Mouse (Mus musculus) urinary bladder, postnatal 10 days (tissue): ENCODE data around the gene Rbpj.
A peak's percentile ranks its signal among the peaks of the same experiment; 100 is the strongest.

Experiments
- DNase-seq: peaks from one replicate; pipeline ENCODE4 v3.0.0; 2022; ENCODE audit warnings: low spot score

Gene Rbpj

DNA sequence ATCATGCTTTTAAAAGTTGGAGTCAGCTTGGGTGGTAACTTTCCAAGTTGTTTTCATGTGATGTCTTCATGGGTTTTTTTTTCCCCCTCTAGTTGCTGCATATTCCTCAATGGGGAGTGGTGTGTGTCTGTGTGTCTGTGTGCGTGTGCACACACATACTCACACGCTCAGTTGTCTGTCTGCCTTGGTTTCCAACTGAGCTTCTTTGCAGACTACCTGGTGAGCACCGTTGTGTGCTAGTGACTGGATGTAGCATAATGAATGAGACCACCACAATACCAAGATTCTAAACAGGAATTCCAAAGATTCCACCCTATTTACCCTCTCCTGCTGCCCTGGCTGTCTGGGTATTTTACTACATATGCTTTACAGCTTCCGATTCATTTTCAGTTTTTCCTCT, 86.0 kb downstream of the Rbpj start:
- no peak for DNase-seq

DNA sequence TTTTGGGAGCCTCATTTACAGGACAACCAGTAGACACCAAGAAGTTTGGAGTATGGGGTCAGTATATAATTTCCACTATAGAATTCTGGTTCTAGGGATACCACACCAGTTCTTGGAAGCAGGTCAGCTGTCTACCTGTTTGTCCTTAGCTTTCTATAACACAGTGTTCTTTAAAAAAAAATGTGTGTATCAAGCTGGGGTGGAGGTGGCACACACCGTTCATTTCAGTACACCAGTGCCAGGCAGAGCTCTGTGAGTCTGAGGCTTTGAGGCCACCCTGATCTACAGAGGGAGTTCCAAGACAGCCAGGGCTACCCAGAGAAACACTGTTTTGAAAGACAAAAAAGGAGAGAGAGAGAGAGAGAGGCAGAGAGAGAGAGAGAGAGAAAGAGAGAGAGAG, 87.3 kb downstream of the Rbpj start:
- no peak for DNase-seq

DNA sequence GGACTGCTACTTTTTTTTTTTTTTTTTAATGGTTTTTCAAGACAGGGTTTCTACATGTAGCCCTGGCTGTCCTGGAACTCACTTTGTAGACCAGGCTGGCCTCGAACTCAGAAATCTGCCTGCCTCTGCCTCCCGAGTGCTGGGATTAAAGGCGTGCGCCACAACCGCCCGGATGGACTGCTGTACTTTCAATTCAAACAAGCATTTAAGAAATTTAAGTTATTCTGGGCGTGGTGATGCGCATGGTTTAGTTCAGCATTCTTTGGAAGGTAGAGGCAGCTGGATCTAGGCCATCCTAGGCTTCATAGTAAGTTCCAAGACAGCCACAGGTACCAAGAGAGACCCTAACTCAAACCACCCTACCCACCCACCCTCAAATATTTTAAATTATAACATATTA, 88.2 kb downstream of the Rbpj start:
- DNase-seq: no peak

DNA sequence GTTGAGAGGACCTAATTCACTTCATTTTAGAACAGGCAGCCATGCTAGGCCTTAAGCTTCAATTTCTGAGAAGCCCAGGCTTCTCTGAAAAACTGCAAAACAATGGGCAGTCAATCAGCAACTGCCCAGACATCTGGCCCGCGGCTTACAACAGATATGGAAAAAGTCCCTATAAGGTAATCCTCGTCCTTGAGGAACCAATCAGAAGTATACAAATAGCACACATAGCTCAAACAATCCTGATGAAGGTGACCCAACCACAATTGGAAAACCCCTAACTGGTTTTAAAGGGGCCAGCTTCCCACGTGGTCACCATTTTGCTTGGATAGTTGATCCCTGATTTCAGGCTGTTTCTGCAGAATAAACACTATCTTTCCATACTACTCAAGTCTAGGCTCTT, 89.0 kb downstream of the Rbpj start:
- DNase-seq: no peak

DNA sequence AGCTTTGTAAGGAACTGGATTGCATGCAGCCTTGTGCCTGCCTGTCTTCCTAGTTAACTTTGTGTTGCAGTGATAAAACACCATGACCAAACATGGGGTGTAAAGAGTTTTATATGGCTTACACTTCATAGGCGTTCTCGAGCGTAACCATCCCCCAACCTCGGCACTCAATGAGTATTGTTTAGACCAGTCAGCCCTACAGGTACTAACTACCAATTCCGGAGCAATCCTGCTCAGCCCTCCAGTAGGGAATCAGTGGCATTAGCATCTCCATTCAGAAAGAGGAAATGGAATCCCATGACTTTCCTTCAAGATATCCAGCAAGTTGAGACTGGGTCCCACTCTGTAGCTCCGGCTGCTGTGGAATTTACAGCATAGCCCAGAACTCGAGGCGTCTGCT, 89.5 kb downstream of the Rbpj start:
- no peak for DNase-seq

DNA sequence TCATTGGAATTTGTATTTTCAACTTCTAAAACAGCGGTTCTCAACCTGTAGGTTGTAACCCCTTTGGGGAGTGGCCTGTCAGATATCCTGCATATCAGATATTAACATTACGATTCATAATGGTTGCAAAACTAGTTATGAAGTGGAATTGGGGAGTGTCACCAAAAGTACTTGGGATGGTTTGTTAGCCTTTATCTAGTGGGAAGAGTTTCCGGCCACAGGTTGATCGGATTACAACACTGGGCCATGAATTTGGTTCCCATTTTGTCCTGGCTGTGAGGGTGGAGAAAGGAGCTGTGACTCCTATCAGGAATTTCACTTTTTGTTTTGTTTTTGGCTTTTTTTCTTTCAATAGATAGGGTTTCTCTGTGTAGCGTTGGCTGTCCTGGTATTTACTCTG, 90.0 kb downstream of the Rbpj start:
- DNase-seq: no peak

DNA sequence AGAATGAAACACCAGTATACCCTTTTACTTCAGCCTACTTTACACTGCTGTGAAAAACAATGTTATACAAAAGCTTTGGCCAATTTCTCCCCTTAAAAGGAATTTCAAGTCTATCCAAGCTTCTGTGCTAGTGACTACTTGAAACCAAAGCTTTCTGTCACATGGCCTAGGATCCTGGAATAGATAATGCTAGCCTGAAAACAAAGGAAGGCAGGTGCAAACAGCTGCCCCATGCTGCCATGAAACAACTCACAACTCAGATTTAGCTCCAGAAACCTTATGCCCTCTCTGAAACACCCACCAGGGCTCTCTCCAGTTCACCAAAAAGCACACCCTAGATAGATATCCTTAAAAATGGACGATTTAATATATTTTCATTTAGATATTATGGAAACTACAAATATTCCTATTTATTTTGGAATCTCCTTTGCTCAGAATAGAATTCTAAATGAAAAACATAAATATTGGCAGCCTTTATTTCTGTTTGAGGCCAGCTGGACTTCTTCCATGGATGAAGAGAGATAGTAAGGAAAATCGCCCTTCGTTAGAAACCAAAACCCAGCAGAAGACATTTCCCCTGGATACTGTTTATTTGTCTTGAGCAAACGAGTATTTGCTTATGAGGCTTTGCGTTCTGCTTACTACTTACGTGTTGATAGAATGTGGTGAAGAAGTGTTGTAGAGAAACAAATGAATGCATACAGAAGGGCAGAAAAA, 91.8 kb downstream of the Rbpj start:
- no peak for DNase-seq

DNA sequence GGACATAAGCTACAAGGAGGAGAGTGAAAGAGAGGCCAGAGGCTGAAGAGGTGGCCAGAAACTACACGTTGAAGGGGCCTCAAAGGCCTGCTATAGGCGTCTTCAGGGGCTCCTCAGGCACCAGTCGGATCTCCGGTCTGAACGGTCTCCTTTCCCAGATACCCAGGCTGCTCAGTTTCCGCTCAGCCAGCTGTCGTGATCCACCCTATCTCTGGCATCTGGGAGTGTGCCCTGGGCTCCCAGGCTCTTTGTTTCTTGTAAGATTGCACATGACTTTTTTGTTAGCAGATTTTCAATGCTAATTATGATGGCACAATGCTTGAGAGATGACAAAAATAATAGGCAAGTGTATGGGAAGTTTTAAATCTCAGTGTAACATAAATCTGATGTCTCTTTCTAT, 95.2 kb downstream of the Rbpj start:
- no peak for DNase-seq

DNA sequence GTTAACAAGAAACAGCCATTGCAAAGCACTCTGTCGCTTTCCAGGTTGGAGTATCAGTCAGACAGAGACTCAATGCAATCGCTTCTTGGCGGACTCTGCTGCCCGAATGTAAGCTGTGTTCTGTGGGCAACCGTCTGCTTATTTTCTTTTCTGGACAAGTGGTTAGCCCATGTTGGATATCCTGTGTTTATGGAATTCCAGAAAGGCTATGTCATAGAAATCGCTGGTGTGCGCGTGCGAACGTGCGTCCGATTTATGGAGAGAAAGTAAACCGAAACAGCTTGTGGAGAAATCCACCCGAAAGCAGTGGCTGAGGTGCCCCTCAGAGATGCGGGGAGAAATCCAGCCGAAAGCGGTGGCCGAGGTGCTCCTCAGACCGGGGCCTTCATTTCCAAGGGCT, 98.4 kb downstream of the Rbpj start:
- DNase-seq: no peak

DNA sequence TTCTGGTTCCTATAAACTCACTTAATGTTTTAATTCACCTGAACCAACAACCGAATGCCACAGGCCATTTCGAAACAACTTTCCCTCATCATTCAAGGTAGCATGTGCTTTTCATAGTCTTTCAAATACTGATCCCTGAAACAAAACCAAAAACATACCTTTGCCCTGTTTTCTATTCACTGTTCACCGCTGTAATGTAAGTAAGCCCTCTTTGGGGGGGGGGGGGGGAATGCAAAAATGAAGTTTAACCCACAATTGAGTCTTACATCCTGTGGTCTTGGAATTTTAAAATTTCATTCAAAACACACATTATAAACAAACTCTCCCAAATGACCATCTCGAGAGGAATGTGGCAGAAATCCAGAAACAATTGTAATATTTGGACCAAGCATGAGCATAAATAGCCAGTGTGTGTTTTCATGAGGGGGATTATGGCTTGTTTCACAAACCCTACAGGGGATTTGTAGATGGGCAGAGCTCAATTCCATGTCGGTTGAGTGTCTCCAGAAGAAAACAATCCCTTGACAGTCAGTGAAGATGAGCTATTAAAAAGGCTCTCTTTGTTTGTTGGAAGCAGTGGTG, 99.4 kb downstream of the Rbpj start:
- DNase-seq: no peak

DNA sequence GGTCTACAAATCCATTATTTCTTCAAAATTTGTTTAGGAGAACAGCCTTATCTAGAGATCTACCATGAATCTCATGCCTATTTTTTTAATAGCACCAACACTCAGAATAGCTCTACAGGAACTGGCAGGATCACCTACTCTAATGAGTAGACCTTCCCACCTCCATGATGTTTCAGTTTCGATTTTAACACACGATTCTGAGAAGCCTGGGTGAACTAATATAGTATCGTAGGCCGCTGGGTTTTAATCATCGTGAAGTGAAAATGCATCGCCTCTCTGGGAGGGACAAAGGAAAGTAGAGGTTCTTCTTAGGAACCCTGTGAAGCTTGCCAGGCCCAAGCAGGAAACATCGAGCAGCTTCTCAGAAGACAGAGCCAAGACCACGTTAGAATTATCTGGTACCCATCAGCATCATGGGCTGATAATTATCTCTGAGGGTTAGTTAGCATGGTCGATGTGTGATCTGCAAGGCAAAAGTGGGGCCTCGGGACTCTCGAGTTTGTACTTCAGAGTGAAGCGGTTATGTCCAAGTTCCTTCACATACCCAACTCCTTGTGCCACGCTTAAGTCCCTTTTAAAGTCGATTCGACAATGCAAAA, 100.6 kb downstream of the Rbpj start:
- DNase-seq: no peak

DNA sequence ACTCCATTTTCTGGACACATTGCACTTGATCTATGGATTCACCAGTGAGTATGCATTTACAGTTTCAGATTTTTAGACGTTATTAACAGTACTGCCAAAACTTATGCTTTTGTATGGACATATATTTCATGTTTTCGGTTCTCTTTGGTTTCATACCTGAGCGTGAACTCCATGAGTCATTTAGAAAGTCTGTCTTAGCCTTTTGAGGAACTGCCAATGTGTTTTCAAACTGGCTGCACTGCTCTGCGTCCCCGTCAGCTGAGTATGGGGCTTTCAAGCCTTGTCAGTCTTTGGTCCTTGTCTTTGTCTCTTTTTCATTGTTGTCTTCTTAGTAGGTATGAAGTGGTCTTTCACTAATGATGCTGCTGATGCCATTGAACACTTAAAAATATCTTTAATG, 106.5 kb downstream of the Rbpj start:
- DNase-seq: no peak

DNA sequence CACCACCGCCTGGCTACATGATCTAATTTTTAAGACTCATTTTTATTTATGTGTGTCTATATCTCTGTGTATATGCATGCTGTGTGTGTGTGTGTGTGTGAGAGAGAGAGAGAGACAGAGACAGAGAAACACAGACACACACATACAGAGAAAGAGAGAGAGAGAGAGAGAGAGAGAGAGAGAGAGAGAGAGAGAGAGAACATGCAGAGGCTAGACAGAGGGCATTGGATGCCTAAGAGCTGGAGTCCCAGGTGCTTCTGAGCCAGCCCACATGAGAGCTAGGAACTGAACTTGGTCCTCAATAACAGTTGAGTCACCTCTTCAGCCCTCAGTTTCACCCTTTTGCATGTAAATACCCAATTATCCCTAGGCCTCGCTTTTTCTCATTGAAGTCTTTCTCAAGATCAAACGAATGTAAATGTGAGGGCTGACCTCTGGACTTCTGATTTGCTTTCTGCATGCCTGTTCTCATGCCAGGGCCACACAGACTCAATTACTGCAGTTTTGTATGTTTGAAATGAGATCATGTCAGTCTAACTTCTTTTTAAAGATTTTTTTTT, 109.0 kb downstream of the Rbpj start:
- no peak for DNase-seq

DNA sequence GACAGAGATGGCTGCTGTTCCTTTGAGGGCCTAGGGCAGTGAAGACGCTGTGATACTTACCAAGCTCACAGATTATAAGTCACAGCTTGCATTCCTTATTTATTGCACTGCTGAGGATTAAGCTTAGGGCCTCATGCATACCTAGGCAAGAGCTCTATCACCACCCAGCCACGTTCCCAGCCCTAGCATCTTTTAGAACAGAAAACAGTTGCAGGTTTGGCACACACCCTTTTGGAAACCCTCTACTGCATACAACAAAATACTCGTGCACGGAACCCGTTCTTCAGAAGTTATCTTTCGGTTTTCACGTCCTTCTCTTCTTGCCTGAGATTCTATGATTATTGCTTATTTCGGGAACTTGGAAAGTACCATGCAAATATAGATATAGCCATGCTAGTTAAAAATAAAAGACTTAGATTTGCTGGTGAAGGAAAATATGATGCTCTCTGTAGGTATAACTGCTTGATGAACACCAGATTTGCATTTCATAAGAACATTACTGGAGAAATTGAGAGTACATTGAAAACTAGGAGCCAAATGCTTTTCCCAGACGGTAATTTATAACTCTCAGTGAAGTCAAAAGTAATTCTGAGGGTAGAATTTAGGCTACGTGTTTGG, 111.4 kb downstream of the Rbpj start:
- DNase-seq: no peak

DNA sequence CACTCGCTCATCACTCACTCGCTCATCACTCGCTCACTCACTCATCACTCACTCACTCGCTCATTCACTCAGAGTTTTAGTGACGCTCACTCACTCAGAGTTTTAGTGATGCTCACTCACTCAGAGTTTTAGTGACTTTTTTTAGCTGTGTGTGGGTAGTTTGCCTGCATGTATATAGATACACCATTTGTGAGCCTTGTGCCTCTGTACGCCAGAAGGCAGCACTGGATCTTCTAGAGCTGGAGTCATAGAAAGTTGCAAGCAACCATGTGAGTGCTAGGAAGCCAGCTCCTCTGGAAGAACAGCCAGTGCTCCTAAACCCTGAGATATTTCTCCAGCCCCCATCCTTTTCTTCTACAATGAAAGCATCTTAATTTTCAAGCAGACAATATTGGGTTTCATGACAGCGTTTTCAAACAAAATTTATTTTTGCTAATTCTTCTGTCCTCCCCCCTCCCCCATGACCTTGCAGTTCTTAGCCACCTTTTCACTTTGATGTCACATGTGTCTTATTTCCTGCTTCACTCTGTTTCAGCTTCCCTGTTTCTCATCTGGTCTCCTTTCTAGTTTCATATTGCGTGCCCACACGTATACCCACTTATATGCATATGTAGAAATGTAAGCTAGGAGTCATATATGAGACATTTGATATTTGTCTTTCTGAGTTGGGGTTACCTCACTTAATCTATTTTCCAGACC, 118.3 kb downstream of the Rbpj start:
- DNase-seq: no peak

DNA sequence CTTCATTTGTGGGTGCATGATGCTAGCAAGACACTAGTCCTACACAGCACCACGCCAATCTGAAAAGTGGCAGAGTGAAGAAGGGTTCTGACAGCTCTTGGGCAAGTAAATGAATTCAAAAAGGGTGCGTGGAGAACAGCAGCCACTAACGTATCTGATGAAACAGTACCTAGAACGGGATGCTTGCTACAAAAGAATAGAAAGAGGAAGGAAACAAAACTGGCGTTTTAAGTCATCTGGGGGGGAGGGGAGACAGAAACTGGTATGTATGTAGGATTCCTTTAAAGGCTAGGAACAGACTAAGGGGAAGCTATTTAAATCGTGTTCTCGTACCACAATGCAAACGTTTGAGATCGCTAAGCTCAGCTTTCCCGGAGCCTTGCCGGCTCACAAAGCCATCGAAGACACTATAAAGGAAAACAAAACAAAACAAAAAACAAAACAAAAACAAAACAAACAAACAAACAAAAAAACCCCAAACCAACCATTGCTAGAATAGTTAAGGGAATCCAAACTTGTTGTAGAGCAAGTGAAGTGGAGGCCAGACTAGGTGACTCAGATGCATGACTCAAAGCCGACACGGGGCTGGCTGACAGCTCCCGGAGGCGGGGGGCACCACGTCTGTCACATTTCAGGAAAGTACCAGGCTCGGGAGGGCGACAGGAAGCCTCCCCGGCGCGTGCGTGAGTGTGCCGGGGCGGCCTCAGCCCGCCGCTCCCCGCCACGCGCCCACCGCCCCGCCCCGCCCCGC, 122.6 kb downstream of the Rbpj start:
- no peak for DNase-seq

DNA sequence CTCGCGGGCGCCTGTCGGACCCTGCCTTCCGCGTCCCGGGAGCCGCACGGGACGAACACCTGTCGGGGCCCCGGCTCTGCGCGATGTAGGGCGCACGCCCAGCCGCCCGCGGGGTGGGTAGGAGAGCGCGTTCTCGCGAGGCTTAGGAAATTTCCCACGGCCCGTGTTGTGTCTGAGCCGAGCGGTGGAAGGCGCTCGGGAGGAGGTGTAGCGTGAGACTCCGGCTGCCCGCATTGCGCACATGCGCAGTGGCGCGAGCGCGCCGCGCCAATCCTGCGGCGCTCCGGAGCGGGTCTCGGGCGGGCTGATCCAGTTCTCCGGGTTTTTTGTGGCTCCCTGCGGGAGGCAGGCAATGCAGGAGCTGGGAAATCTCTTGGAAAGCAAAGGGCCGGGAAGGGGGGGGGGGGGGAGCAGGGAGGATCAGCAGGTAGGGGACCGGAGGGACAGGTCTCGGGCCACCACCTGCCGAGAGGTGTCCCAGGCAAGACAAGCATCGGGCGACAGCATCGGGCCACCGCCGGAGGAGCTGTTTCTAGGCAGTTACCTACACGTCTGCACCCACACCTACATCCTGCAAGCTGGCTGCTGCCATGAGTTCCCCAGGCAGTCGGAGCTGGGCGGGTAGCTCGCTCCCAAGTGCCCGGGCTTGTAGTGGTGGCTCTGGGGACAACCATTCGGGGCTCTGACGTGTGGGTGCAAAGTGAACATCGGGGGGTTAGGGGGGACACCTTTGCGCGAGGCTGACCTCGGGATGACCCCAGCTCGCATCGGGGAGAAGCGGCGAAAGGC, 123.4 kb downstream of the Rbpj start:
- DNase-seq: peak; percentile 90

DNA sequence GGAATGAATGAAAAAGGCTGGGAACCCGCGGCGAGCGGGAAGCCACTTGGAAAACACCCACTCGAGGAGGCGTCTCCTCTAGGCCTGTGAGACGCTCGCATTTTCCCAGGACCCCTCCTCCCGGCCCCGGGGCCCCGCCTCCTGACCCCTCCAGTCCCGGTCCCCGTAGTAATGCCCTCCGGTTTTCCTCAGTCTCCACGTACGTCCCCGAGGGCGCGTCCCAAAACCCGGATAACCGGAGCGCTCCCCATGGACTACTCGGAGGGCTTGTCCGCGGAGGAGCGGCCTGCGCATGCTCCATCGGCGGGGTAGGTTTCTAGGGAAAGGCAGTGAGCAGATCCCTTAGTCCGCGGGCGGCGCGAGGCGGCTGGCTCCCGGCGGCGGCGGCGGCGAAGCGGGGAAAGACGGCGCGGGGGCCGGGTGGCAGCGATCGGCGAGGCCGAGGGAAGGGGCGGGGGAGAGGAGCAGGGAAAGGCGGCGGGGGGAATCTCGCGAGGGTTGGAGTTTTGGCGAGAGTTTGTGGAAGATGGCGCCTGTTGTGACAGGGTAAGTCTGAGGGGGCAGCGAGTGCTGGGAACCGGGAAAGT, 124.3 kb downstream of the Rbpj start:
- peak; percentile 96 for DNase-seq

DNA sequence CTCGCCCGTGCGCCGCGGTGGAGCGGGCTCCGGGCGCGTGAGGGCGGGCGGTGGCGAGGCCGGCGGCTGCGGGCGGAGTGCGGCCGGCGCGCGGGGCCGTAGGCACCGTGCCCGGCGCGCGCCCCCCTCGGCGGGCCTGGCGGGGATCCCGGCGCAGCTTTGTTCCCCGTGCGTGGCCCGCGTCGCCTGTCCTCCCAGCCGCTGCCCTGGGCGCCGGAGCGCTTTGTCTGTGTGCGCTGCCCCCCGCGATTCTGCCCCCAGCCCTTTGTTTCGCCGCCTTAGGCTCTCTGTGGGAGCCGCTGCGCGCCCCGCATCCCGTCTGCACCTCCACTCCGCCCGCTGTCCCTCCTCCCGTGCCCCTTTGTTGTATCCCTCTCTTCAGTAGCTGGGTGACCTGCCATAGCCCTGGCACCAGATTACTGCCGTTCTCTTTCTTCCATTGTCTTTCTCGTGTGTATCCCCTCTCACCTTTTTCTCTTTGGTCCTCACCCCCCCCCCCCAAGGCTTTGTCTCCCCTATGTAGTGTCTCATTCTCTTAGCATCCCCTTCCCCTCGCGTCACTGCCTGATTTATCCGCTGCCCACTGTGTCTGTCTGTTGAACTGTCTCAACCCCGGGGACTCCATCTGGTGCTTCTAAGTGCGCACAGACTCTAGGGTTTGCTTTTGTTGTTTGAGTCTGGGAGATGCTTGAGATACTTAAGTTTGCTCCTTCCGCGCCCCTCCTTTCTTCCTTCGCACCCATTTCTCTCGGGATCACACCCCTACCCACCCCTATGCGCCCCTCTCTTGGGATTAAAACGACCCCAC, 125.1 kb downstream of the Rbpj start:
- no peak for DNase-seq

DNA sequence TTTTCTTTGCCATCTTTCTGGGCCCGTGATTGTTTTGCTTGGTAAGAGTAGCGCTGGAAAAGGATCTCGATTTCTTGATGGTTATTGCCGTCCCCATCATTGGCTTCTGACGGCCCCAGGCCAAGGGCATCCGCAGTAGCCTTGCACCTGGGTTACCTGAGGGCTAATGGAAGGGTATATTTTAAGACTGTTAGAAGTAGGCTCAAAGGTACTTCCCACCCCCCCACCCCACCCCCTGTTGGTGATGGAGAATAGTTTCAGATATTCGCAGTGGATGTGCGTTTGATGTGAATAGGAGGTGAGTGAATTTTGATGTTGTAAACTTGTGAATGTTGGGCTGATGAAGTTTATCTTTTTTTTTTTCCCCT, 125.7 kb downstream of the Rbpj start:
- no peak for DNase-seq
